Mouse (Mus musculus) common myeloid progenitor, adult 5-6 weeks (primary cell): ENCODE measurements around the gene Zcchc13. TPM values are rescaled to one million over a fixed set of nuclear protein-coding genes. Genes with fewer than 3 reads are reported as not detected.
"Not testable (repeated sequence)": the region's sequence is repeated elsewhere in the genome, so short reads cannot be mapped to it uniquely, and the experiment has no call there.

ENCODE experiments used
- ATAC-seq: replicated peaks from 2 replicates; pipeline ENCODE4 v1.8.0; 2016; ENCODE audit warnings: low read depth, mild to moderate bottlenecking, moderate TSS enrichment, inconsistent platforms; ENCODE audit not compliant: poor library complexity, severe bottlenecking
- total RNA-seq: library from RNA; stranded (forward); fragments of 200-1000, 187-1606 nt; gene quantifications from 2 replicates; pipeline ENCODE4 v1.2.3, GENCODE M21; 2017

The Zcchc13 gene
- total RNA-seq, 1 experiment from 2014 or later = not detected

DNA sequence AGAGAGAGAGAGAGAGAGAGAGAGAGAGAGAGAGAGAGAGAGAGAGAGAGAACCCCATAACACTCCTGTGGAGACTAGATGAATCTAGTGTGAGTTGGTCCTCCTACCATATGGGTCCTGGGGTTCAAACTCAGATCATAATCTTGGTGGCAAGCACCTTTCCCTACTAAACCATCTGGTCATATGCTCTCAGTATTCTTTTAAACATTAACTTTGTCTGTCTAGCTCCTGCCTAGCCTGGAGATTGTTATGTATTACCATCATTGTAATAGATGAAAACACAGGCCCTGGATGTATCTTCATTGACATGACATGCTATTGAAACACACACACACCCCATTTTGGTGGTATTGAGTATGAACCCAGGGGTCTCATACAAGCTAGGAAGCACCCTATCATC lies 5.6 kb downstream of the Zcchc13 start:
- no peak for ATAC-seq

DNA sequence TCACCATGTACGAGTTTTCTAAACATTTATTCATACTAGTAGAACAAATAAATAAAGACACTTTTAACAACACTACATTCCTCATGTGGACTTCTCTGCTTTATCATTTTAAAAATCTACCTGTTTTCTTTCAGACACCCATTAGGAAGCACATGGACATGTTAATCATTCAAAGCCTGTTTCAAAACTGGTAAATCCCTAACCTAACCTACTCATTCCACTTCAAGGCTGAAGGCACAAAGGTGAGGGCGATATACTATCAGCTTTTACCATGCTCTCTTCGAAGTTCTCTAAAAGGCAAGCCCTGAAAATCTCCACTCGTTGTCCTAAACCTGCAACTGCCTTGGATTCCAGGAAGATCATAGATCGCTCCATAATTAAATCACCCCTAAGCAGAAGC lies 8.2 kb downstream of the Zcchc13 start:
- ATAC-seq = no peak

DNA sequence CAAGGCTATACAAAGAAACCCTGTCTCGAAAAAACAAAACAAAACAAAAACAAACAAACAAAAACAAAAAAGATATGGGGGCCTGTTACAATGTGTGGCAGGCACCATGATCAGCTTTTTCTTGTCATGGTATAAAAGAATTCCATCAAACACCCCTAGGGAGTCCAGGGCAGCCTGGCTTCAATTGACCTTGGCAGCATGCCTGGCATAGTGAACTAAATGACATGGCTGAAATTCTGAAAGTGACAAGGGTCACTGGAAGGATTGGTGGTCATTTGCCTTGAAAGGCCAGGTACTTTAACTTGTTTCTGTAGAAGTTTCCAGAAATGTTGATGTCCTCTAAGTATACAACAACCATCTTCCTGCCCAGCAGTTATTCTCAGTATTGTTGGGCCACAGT lies 13.9 kb downstream of the Zcchc13 start:
- no peak for ATAC-seq

DNA sequence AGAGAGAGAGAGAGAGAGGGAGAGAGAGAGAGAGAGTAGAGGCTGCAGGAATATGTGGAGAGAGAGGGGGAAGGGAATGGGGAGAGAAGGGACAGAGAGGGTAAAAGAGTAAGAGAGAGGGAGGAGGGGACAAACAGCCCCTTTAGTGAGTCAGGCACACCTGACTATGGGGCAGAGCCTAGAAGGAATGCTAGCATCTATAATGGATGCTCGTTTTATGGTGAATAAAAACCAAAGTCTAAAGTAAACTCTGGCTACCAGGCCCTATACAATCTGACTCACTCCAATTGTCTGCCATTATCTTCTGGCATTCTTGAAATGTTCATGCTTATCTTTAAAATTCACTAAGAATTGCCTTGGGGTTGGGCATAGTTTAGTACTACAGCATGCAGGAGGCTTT lies 21.7 kb downstream of the Zcchc13 start:
- no peak for ATAC-seq

DNA sequence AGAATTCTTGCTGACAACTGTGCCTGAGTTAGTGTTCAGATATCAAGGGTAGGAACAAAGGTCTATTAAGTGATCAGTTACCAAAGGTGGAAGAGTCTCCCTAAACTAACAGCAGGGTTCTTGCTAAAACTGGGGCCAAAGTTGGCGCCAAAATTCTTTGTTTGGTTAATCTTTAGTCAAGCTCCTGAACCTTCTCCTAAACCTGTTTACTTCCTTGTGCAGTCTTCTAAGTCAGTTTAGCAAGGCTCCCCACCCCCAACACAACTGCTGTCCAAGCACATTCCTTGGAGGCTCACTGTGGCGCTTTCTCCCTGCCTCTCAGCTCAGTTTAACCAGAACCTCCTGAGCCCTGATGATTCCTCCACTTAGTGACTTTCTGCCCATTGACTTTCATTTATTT lies 22.6 kb downstream of the Zcchc13 start:
- no peak for ATAC-seq

DNA sequence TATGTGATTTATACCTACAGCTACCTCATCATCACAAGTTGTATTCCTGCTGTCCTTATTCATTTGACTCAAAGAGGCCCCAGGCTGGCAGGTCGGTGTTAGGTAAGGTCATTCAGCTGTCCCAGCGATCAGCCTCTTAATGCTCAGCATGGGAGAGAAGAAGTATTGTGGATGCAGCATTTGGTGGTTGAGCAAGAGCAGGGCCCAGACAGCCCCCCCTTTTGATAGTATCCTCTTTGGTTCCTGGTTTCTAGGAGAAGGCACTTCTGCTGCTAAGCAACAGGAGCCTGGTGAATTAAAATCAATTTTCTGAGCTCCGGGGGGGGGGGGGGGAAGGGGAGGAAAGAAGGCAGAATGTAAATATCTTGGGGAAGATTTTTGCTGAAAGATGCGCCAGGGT lies 28.6 kb downstream of the Zcchc13 start:
- ATAC-seq = no peak

DNA sequence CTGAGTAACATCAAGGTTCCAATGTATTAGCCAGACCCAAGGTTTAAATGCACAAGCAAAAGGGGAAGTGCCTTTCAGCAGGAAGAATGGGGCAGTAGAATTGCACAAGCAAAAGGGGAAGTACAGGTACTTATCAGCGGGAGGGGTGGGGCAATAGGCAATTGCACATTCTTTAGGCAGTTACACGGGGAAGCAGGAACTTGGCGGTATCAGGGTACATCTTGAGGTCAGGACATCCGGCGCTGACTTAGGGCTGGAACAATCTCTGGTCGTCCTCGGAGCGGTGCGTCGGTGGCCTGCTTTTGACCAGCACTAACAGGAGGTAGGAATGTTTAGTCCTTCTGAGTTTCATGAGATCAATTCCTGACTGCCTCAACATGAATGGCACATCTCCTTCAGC lies 34.1 kb downstream of the Zcchc13 start:
- not testable (repeated sequence) for ATAC-seq

DNA sequence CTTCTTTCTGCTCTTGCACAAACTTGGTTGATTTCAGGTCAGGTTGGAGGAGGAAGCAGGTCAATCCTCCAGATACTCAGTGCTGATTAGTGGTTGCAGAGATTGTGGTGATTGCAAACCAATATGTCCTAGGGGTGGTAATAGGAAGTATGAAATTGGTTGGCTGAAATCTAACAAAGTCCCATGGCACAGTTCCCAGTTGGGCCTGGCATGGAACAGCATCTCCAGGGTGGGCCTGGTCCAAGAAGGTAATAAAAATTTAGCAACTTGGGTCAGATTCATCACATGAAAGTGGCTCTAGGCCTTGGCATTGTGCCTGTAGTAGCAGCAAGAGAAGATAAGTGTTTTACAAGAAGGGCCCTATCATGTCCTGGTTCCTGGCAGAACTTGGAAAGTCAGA lies 39.9 kb downstream of the Zcchc13 start:
- ATAC-seq = no peak

DNA sequence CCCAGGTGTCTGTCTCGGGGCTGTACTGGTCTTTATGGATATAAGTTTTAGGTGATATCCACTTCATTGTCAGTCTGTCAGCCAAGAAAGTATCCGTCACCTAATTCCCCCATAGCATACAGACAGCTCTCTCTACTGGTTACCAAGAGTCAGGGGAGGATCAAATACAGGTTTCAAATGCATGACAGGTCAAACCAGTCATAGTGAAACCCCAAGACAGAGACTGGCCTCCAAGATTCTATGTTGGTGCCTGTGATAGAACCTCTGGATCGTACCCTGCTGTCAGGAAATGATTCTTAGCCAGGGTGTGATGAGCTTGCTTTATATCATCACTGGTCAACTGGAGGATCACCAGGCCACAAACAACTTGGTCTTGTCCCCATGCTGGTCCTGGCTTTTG lies 43.4 kb downstream of the Zcchc13 start:
- ATAC-seq = no peak

DNA sequence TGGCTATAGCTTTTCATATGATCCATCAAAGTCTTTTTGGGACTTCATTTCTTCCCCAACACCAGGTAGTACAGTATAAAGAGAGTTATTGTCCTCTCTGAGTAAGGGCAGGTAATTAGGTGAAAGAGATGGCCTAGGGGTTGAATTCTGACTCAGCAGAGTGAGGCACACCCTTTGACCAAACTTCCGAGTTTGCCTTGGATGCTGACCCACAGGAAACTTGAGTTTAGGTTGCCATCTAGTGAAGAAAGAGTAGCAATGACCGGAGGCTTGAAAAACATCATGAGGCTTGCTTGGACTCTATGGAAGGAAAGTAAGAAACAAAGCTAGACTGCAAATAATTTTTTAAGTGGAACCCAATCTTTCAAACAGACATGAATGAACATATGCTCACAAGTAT lies 44.3 kb downstream of the Zcchc13 start:
- no peak for ATAC-seq

Other genes with a start within 250 kb of the Zcchc13 start
- gene Tsx, start 216.1 kb upstream of the Zcchc13 start, total RNA-seq = not detected in 2 replicates
- gene Gm26992, start 208.6 kb upstream of the Zcchc13 start, total RNA-seq = not detected in 2 replicates
- 0.18 and 0.44 TPM in 2 replicates for gene Slc16a2, start 191.4 kb downstream of the Zcchc13 start, total RNA-seq